Mouse (Mus musculus) intestine, postnatal 0 days (tissue): Measurements from ENCODE around the gene Olfr487. TPM values are rescaled to one million over a fixed set of nuclear protein-coding genes. Genes with fewer than 3 reads are reported as not detected.

Source experiments
- ATAC-seq: fragments of 200-750 bp; cut with Nextera tagmentation; 2 replicates; pipeline ENCODE4 v1.8.0; 2017; ENCODE audit warnings: mild to moderate bottlenecking, moderate TSS enrichment, moderate library complexity
- H3K27ac ChIP-seq: fragments of 300-500 bp; sonication (generic); 2 replicates; pipeline ENCODE4 v1.5.1; 2014; ENCODE audit warnings: mild to moderate bottlenecking, low read depth, low read length, moderate library complexity
- H3K27me3 ChIP-seq: fragments of 300-500 bp; sonication (generic); replicated peaks from 2 replicates; pipeline ENCODE4 v1.6.1; 2014; ENCODE audit warnings: low read length, mixed read lengths; ENCODE audit not compliant: control insufficient read depth, insufficient read depth
- H3K36me3 ChIP-seq: fragments of 300-500 bp; sonication (generic); 2 replicates; pipeline ENCODE4 v1.6.1; 2014; ENCODE audit warnings: mild to moderate bottlenecking, moderate library complexity; ENCODE audit not compliant: control insufficient read depth, insufficient read depth
- H3K4me1 ChIP-seq: fragments of 300-500 bp; sonication (generic); replicated peaks from 2 replicates; pipeline ENCODE4 v1.6.1; 2014; ENCODE audit warnings: antibody characterized with exemption, low read length, mixed read lengths; ENCODE audit not compliant: control insufficient read depth, insufficient read depth
- H3K4me2 ChIP-seq: fragments of 300-500 bp; sonication (generic); replicated peaks from 2 replicates; pipeline ENCODE4 v1.6.1; 2014; ENCODE audit warnings: low read depth, mild to moderate bottlenecking, moderate library complexity
- H3K4me3 ChIP-seq: fragments of 300-500 bp; sonication (generic); 2 replicates; pipeline ENCODE4 v1.5.1; 2014; ENCODE audit warnings: low read depth, low read length
- H3K9ac ChIP-seq: fragments of 300-500 bp; sonication (generic); 2 replicates; pipeline ENCODE4 v1.6.1; 2014; ENCODE audit warnings: mild to moderate bottlenecking, low read depth, low read length
- H3K9me3 ChIP-seq: fragments of 300-500 bp; sonication (generic); 2 replicates; pipeline ENCODE4 v1.6.1; 2016; ENCODE audit warnings: mixed run types; ENCODE audit not compliant: control insufficient read depth
- CTCF ChIP-seq: sonication (generic); IDR thresholded peaks from 2 replicates; pipeline ENCODE4 v1.5.1; 2016; ENCODE audit warnings: low read depth, mild to moderate bottlenecking, control low read depth, antibody characterized with exemption, moderate library complexity
- polyA plus RNA-seq: library from polyadenylated mRNA; unstranded; fragments of >200 nt; fragmentation: Nextera tagmentation; extraction: Ambion mirVana; gene quantifications from 2 replicates; pipeline ENCODE4 v1.2.1, GENCODE M21; 2015

Olfr487 gene
- polyA plus RNA-seq, 1 experiment from 2014 or later = not detected

DNA sequence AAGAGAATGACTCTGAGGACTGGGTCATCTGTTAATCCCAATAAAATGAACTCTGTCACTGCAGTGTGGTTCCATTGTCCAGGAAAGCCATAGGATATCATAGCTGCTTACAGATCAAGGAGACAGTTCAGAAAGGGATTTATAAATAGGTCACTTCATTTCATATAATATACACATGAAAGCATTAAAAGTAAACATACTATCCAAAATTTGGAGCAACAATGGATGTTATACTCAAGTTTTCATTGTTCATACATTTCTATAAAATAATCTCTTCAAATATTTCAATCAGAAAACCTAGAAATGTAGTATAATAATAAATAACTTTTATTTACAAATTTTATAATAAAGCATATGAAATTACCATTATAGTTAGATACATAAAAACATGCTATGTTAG lies 54.7 kb downstream of the Olfr487 start, which contains the start of gene Olfr485:
Gene Olfr485 (minus strand): TSS at position 101 of the 400 bp plus-strand sequence.
- no peak within 1 kb of the TSS for H3K4me3 ChIP-seq
- TF ChIP-seq CTCF = no peak
- no peaks in the 10 kb centered on the region for H3K27me3 ChIP-seq
- no peaks in the 10 kb centered on the region for H3K36me3 ChIP-seq
- H3K9me3 ChIP-seq = no peaks in the 10 kb centered on the region
- no peak within 1 kb of the TSS for H3K4me2 ChIP-seq
- H3K27ac ChIP-seq = no peak within 1 kb of the TSS
- no peak within 1 kb of the TSS for H3K9ac ChIP-seq
- no peaks in the 10 kb centered on the region for H3K4me1 ChIP-seq
- no peak for ATAC-seq

Other genes starting within 250 kb of the Olfr487 start
- not detected in 2 replicates for gene Olfr476, start 249.8 kb downstream of the Olfr487 start, polyA plus RNA-seq
- not detected in 2 replicates for gene Olfr477, start 227.9 kb downstream of the Olfr487 start, polyA plus RNA-seq
- not detected in 2 replicates for gene Olfr478, start 180.6 kb downstream of the Olfr487 start, polyA plus RNA-seq
- not detected in 2 replicates for gene Olfr479, start 163.9 kb downstream of the Olfr487 start, polyA plus RNA-seq
- gene Olfr480, start 147.3 kb downstream of the Olfr487 start, polyA plus RNA-seq = not detected in 2 replicates
- gene Olfr481, start 134.8 kb downstream of the Olfr487 start, polyA plus RNA-seq = not detected in 2 replicates
- gene Olfr482, start 117.0 kb downstream of the Olfr487 start, polyA plus RNA-seq = 0.08 and 0.10 TPM in 2 replicates
- not detected in 2 replicates for gene Olfr483, start 113.8 kb downstream of the Olfr487 start, polyA plus RNA-seq
- gene Olfr484, start 87.2 kb downstream of the Olfr487 start, polyA plus RNA-seq = not detected in 2 replicates
- not detected in 2 replicates for gene Olfr485, start 54.8 kb downstream of the Olfr487 start, polyA plus RNA-seq
- gene Olfr486, start 41.9 kb downstream of the Olfr487 start, polyA plus RNA-seq = not detected in 2 replicates
- not detected in 2 replicates for gene Olfr488, start 43.7 kb upstream of the Olfr487 start, polyA plus RNA-seq
- not detected in 2 replicates for gene Olfr490, start 74.3 kb upstream of the Olfr487 start, polyA plus RNA-seq
- not detected in 2 replicates for gene Olfr491, start 98.8 kb upstream of the Olfr487 start, polyA plus RNA-seq
- gene Olfr492, start 109.0 kb upstream of the Olfr487 start, polyA plus RNA-seq = not detected in 2 replicates
- not detected in 2 replicates for gene Olfr493, start 132.3 kb upstream of the Olfr487 start, polyA plus RNA-seq
- gene Olfr494, start 150.7 kb upstream of the Olfr487 start, polyA plus RNA-seq = not detected in 2 replicates
- not detected in 2 replicates for gene Olfr495, start 178.5 kb upstream of the Olfr487 start, polyA plus RNA-seq
- not detected in 2 replicates for gene Olfr497, start 205.8 kb upstream of the Olfr487 start, polyA plus RNA-seq